Mouse (Mus musculus): ENCODE data around the gene Slc4a11. TPM values are rescaled to one million over a fixed set of nuclear protein-coding genes. Genes with fewer than 3 reads are reported as not detected.

Slc4a11 gene
- 0.20 TPM for polyA plus RNA-seq (2014; fragmentation: Illumina TruSeq; extraction: RNeasy Lipid Tissue Mini Kit (QIAGEN cat#74804); ENCODE audit: insufficient read depth, low read depth, low replicate concordance)

DNA sequence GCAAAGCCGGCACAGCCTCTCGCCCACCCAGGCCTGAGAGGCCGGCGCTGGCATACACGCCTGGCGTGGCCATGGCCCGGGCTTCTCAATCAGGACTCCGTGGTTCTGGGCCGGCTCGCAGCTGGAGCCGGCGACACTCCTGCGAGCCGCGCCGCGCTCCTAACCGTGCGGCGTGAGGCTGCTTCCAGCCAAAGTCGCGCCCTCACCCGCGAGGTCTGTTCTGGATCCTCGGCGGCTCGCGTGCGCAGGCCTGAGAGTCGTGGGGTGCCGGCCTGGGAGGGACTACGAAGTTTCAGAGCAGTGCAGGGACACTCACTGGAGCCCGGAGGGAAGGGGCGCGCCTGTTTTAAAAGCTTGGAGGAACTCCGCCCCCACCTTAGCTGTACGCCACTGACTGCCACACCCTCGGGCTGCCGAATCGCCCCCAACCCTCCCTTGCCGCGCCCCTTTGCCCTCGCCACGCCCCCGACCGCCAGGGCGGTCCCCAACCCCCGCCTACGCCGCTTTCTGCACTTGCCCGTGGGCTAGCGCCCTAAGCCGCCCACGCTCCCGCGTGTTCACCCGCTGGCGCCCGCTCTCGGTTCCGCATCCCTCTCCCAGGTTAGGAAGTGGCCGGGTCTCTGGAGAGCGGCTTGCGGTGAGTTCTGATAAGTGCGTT is at the start of gene Slc4a11:
Slc4a11 (minus strand) TSS at position 367 of the 658 bp plus-strand sequence.

GRCm38 (mm10) chr2:130667559-130667958 is 29.8 kb downstream of the Slc4a11 start, which contains the start of gene Itpa:
Gene Itpa (plus strand): TSS chr2:130667610.

GRCm38 (mm10) chr2:130664102-130664701 is 33.1 kb downstream of the Slc4a11 start, which contains the start of gene Ddrgk1:
Gene Ddrgk1 (minus strand): TSS chr2:130664659.

GRCm38 (mm10) chr2:130642684-130643369 is 54.5 kb downstream of the Slc4a11 start, which contains the start of gene Lzts3:
Gene Lzts3 (minus strand): TSS chr2:130642803.

Other genes with a start within 250 kb of the Slc4a11 start
- gene Ptpra, start 247.2 kb downstream of the Slc4a11 start, polyA plus RNA-seq (2014; fragmentation: Illumina TruSeq; extraction: RNeasy Lipid Tissue Mini Kit (QIAGEN cat#74804); ENCODE audit: insufficient read depth, low read depth, low replicate concordance): 37.3 TPM
- 35.2 TPM for gene Mrps26, start 133.8 kb downstream of the Slc4a11 start, polyA plus RNA-seq (2014; fragmentation: Illumina TruSeq; extraction: RNeasy Lipid Tissue Mini Kit (QIAGEN cat#74804); ENCODE audit: insufficient read depth, low read depth, low replicate concordance)
- not detected for gene Oxt, start 121.3 kb downstream of the Slc4a11 start, polyA plus RNA-seq (2014; fragmentation: Illumina TruSeq; extraction: RNeasy Lipid Tissue Mini Kit (QIAGEN cat#74804); ENCODE audit: insufficient read depth, low read depth, low replicate concordance)
- gene Avp, start 115.0 kb downstream of the Slc4a11 start, polyA plus RNA-seq (2014; fragmentation: Illumina TruSeq; extraction: RNeasy Lipid Tissue Mini Kit (QIAGEN cat#74804); ENCODE audit: insufficient read depth, low read depth, low replicate concordance): not detected
- gene Fastkd5, start 67.5 kb downstream of the Slc4a11 start, polyA plus RNA-seq (2014; fragmentation: Illumina TruSeq; extraction: RNeasy Lipid Tissue Mini Kit (QIAGEN cat#74804); ENCODE audit: insufficient read depth, low read depth, low replicate concordance): 4.1 TPM
- gene Ubox5, start 67.5 kb downstream of the Slc4a11 start, polyA plus RNA-seq (2014; fragmentation: Illumina TruSeq; extraction: RNeasy Lipid Tissue Mini Kit (QIAGEN cat#74804); ENCODE audit: insufficient read depth, low read depth, low replicate concordance): 2.2 TPM
- 3.0 TPM for gene Lzts3, start 54.7 kb downstream of the Slc4a11 start, polyA plus RNA-seq (2014; fragmentation: Illumina TruSeq; extraction: RNeasy Lipid Tissue Mini Kit (QIAGEN cat#74804); ENCODE audit: insufficient read depth, low read depth, low replicate concordance)
- gene Ddrgk1, start 32.9 kb downstream of the Slc4a11 start, polyA plus RNA-seq (2014; fragmentation: Illumina TruSeq; extraction: RNeasy Lipid Tissue Mini Kit (QIAGEN cat#74804); ENCODE audit: insufficient read depth, low read depth, low replicate concordance): 140 TPM
- gene Itpa, start 29.9 kb downstream of the Slc4a11 start, polyA plus RNA-seq (2014; fragmentation: Illumina TruSeq; extraction: RNeasy Lipid Tissue Mini Kit (QIAGEN cat#74804); ENCODE audit: insufficient read depth, low read depth, low replicate concordance): 26.2 TPM
- 10.3 TPM for gene 4930402H24Rik, start 208.9 kb upstream of the Slc4a11 start, polyA plus RNA-seq (2014; fragmentation: Illumina TruSeq; extraction: RNeasy Lipid Tissue Mini Kit (QIAGEN cat#74804); ENCODE audit: insufficient read depth, low read depth, low replicate concordance)
- gene Atrn, start 209.0 kb upstream of the Slc4a11 start, polyA plus RNA-seq (2014; fragmentation: Illumina TruSeq; extraction: RNeasy Lipid Tissue Mini Kit (QIAGEN cat#74804); ENCODE audit: insufficient read depth, low read depth, low replicate concordance): 6.7 TPM

Measured in lung, adult 10 weeks (tissue).